Mouse (Mus musculus) liver, postnatal 0 days (tissue): ENCODE measurements at regions not wholly inside any gene's neighbourhood (a gene's known extent, or its start where the extent isn't known, plus 50 kb on each side); places are given as distances from the start of the nearest gene placed in this dataset.

Experiments used
- CTCF ChIP-seq: sonication (generic); IDR thresholded peaks from 2 replicates; pipeline ENCODE4 v1.5.1; 2016; ENCODE audit warnings: antibody characterized with exemption, low read depth
- EP300 ChIP-seq: IDR thresholded peaks from 2 replicates; pipeline ENCODE4 v1.6.1; 2016; ENCODE audit warnings: antibody characterized with exemption, low read depth, mild to moderate bottlenecking

DNA sequence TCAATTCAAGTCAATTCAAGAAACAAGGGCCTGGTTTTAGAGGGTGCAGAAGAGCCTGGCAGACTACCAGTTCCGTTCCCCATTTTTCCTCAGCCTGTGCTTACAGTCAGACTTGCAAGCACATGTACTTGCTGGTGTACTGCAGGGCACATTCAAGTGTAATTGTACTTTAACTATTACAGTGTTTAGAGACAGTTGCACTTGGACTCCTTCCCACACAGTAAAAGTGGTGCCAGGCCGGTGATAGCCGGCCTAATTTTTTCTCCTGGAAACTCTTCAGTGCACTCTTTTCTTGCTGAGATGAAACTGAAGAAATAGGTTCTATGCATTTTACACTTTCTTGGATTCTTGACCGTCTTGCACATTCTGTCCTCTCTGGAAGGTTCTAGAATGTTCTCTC lies 233.9 kb upstream of the Adgrl2 start:
- no peak for TF ChIP-seq CTCF
- TF ChIP-seq EP300 = no peak
